Mouse (Mus musculus) T-helper 2 cell (primary cell): ENCODE data around the gene Rdh5.

Experiments
- in situ Hi-C: fragments of 300-600 bp; cut with MboI, MseI; formaldehyde crosslinking; loops from one replicate; pipeline ENCODE4 v1.15.1; 2025; ENCODE audit warnings: high pct_unique_total_duplicates

Gene Rdh5

DNA sequence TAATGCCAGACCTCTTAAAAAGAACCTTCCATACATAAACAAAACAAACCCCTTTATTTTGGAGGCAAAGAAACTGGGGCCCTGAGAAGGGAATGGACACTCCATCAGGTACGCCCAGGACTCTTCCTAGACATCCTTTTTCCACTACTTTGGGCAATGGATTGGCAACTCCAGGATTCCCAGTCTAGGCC lies at the start of gene Rdh5:
Rdh5 (minus strand) TSS at position 67 of the 191 bp plus-strand sequence.
- in situ Hi-C loops = loop anchor here (25.0 kb wide), 1 partner anchor 1885 kb away; the partner anchor contains the start of genes Cyp27b1, Eef1akmt3, Mettl1 and Tsfm

DNA sequence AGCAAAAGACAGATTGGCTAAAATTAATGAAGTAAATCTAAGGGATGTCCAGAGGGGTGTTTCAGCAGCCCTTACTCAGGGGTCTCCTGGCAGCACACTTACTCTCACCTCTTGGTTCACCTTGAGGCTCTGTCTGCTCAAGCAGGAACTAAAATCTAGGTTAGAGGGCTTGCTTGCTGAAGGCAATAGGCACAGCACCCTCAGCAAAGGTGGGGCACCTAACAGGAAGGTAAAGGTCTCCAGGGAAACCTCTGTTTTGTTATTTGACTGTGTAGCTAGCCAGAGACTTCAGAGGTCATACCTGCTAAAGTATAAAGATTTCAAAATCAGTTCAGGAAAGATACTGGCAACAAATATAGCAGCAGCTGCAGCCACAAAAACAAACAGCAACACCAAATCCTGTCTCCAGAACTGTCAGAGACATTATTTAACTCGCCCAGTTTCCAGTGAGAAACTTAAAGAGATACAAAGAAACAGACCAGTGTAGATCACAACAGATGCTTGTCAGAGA lies 48.1 kb upstream of the Rdh5 start:
- in situ Hi-C loops = no loop called here

DNA sequence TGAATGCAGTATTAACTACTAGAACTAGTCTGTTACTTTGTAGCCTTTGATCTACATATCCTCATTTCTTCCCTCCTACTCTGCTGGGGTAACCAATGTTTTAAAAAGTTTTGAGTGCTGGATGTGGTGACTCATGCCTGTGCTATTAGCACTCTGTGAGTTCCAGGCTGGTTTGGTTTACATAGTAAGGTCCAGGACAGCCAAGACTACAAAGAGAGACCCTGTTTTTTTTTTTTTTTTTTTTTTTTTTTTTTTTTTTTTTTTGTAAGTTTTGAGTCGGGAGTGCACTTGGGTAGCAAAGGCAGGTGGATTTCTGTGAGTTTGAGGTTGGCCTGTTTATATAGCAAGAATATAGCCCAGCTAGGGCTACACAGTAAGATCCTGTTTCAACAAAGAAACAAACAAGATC lies 45.7 kb upstream of the Rdh5 start:
- in situ Hi-C loops = no loop called here

GRCm38 (mm10) chr10:128965871-128966270 lies 43.2 kb upstream of the Rdh5 start:
- in situ Hi-C loops = no loop called here

GRCm38 (mm10) chr10:128964961-128965360 lies 42.3 kb upstream of the Rdh5 start:
- in situ Hi-C loops = no loop called here

DNA sequence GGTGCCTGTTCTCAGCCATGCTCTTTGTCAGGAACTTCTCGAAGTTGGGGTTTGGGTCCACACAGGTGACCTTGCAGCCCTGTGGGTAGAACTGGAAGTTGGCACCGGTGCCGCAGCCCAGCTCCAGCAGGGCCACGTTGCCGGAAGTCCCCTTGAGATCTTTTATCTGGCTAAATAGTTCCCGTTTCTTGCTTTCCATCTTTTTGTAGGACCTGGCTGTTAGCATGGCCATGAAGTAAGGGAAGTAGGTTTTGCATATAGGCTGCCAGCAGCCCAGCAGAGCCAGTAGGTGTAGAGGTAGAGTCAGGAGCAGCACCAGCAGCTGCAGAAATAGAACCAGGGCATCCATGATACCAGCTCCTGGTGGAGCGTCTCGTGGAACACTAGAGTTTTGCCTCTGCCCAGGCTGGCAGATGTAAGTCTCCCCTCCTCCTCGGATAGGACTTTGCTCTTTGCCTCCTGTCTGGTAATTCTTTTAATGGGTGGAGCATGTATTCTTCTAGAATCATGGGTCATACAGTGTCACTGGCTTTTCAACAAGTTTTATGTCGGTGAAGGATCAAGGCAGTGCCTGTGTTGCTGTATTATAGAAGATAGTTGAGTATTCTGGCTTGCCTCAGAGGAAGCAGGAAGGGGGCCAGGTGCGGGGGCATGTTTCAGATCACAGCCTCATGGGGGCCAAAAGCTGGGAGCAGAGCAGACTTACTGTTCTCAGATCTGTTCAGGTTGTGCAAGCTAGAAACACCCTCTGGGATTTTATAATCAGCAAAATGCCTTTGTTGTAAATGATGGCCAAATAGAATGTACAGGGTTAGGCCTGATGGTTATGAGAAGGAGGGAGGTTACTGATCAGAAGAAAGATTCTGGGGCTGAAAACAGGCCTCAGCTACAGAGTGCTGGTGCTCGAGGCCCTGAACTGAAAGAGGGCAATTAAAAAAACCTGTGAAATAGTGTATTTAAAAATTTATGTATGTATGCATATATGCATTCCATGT lies 38.2 kb upstream of the Rdh5 start, which contains the start of gene Mettl7b:
Mettl7b (minus strand) TSS at position 399 of the 995 bp plus-strand sequence.
- in situ Hi-C loops = no loop called here

DNA sequence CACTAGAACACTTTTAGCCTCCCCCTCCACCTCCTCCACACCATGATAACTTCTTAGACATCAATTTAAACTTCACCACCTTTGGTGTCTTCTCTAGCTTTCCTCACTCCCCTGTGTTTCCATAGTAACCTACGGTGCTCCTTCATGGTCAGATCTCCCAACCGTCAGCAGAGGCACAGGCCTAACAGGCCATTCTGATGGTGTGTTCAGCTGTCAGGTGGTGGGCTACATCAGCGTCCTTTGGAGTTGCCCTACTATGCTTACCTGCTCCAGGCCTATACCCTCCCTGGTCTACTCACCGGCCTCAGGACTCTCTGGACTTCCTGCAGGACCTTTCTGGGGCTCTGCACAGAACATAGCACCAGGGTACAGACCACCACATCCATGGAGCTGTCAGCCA lies 37.5 kb upstream of the Rdh5 start:
- in situ Hi-C loops = no loop called here

- in situ Hi-C loops = no loop called here
These were observed 35.7 kb upstream of the Rdh5 start for GRCm38 (mm10) chr10:128958340-128958739.

- in situ Hi-C loops = no loop called here
These were observed 27.7 kb upstream of the Rdh5 start for GRCm38 (mm10) chr10:128950208-128950887.

DNA sequence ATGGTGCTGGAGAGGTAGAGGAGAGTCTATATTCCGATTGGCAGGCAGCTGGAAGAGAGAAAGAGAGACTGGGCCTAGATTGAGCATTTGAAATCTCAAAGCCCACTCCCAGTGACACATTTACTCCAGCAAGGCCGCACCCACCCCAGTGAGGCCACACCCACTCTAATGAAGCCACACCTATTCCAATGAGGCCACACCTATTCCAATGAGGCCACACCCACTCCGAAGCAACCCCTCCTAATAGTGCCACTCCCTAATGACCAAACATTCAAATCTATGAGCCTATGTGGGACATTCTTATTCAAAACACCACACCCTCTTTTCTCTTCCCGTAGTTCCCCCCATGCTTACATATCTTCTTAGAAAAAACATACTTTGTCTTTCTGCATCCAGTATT lies 24.8 kb upstream of the Rdh5 start:
- in situ Hi-C loops = no loop called here

DNA sequence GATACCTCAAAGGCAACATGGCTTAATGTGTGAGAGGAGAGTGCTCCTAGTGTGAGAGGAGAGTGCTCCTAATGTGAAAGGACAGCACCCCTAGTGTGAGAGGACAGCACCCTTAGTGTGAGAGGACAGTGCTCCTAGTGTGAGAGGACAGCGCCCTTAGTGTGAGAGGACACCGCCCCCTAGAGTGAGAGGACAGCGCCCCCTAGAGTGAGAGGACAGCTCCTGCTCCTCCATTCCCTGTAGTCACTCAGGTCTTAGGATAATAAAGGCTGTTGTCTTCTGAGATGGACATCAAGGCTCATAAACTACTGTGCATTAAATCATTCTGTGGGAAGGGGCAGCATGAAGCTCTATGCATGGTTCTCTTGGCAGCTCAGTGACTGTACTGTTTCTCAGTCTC lies 23.0 kb upstream of the Rdh5 start:
- in situ Hi-C loops = no loop called here

DNA sequence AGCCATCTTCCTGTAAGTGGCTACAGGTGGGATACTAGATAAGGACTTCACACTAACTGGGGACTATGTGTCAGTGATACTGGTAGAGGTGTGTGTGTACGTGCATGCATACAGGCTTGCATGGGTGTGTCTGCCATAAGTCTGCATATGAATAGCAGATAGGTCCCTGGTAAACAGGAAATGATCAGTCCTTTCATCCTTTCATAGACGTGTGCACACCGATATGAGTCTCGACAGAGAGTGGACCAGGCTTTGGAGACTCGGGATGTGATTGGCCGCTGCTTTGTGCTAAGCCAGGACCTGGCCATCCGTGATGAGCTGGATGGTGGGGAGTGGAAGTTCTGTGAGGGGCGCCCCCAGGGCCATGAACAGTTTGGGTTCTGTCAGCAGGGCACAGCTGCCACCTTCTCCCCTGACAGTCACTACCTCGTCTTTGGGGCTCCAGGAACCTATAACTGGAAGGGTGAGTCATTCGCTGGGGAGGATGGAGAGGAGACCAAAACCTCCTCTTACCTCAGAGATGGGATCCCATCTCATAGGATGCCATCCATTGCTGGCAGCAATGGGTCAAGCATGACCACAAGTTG lies 17.9 kb upstream of the Rdh5 start:
- in situ Hi-C loops = no loop called here

DNA sequence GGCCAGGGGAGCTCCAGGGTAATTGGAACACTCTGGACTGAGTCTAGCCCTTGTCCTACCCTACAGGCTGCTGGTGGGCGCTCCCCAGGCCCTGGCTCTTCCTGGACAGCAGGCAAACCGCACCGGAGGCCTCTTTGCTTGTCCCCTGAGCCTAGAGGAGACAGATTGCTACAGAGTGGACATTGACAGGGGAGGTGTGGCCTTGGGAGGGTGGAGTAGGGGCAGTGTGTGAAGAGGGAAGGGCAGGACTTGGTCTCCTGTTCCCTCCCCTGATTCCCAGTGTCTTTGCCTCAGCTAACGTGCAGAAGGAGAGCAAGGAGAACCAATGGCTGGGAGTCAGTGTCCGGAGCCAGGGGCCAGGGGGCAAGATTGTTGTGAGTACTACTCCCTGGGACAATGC lies 16.3 kb upstream of the Rdh5 start:
- in situ Hi-C loops = no loop called here

DNA sequence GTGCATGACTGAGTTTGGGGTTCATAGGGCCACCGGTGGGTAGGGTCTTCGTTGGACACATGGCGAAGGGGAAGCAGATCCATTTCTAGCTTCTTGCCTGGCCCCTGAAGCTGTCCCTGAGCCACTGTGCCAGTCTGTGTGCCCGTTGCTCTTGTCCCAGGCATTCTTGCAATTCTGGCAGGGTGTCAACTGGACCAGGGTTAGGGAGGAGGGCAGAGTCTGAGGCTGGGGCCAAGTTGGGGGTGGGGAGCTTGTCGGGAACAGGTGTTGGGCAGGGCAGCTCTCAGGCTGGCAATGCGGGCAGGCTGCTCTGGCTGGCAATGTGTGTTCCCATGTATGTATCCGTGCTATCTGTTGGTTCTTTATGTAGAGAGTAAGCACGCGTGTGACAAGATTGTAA lies 15.8 kb upstream of the Rdh5 start:
- in situ Hi-C loops = no loop called here

DNA sequence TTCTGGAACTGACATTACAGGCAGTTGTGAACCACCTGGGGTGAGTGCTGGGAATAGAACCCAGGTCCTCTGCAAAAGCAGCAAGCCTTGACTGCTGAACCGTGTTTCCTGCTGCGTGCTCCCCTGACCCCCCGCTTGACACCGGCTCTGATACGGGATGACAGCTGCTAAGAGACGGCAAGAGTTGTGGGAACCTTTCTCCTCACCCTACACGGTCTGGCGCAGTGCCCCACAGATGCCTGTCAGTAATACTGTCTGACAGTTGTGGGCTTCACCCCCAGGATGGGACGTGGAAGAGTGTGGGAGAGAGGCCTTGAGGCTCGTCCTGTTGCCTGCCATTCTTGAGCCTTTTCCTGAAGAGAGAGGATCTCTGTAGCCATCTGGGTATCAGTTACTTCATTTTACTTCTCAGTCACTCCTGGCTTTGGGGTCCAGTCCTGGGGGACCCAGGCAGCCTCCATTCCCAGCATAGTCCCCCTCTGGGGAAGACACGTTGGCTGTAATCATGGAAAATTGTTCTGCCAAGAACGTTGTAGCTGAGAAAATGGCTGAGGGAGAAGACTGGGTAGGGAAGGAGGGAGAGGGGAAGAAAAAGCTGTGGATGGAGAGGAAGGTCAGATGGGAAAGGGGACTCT lies 15.2 kb upstream of the Rdh5 start:
- in situ Hi-C loops = no loop called here

- in situ Hi-C loops = no loop called here
These were observed 13.2 kb upstream of the Rdh5 start for GRCm38 (mm10) chr10:128935826-128936440.

- in situ Hi-C loops = no loop called here
These were observed 12.5 kb upstream of the Rdh5 start for GRCm38 (mm10) chr10:128934997-128935787.

DNA sequence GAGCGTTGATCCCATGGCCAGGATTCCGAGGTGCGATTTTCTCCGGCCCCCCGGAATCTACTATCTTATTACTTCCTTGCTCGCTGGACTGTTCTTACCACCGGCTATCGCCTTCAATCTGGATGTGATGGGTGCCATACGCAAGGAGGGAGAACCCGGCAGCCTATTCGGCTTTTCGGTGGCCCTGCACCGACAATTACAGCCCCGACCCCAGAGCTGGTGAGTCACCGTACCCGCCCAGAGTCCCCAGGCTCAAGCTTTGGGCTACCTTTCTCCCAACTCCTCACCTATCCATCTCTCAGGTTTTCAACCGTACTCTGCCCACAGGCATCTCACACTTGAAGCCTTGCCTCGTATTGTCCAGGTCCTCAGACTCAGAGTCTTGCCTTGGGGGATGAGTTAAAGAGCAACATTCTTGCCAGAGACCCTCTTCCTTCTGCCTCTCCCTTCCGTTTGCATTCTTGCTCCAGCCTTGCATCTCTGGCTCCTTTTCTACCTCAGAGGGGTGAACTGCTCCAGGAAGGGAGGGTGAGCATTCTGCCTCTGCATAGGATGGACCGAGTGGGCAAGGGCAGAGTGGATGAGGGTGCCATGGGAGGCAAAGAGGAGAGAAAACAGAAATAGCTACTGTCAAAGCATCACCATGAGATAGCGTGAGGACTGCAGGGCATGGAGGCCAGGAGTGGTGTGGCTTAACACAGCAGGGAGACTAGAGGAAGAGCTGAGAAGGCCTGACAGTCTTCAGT lies 11.5 kb upstream of the Rdh5 start:
- in situ Hi-C loops = no loop called here

DNA sequence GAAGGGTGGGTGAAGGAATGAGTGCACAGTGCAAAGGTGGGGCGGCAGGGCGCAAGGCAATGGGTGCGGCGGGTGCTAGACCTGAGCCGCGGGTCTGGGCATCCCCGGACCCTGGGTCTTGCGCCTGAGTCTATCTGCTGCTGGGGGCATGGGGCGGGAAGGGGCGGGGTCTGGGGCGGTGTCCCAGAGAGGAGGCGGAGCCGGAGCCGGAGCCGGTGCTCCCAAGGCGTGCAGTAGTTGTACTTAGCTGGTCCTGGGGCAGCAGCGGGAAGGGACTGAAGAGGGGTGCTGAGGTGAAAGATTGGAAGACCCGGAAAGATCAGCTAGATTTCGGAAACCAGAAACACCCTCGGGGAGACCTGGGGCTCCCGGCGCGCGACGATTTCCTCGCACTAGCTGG lies 10.9 kb upstream of the Rdh5 start, which contains the start of gene Itga7:
Itga7 (plus strand) TSS at position 245 of the 400 bp plus-strand sequence.
- in situ Hi-C loops = no loop called here

GRCm38 (mm10) chr10:128931441-128931840 lies 8.8 kb upstream of the Rdh5 start:
- in situ Hi-C loops = no loop called here
